Mouse (Mus musculus) megakaryocyte, embryonic 14.5 days (primary cell): ENCODE data around the gene Nfatc2ip. TPM values are rescaled to one million over a fixed set of nuclear protein-coding genes. Genes with fewer than 3 reads are reported as not detected.

ENCODE experiments used
- H3K27me3 ChIP-seq: replicated peaks from 2 replicates; pipeline ENCODE3; 2012; ENCODE audit warnings: inconsistent platforms
- H3K36me3 ChIP-seq: replicated peaks from 2 replicates; pipeline ENCODE3; 2012; ENCODE audit warnings: low read length, inconsistent platforms, mixed read lengths
- H3K4me1 ChIP-seq: 2 replicates; pipeline ENCODE4 v1.6.1; 2012; ENCODE audit warnings: inconsistent platforms
- H3K4me3 ChIP-seq: replicated peaks from 2 replicates; pipeline ENCODE3; 2012; ENCODE audit warnings: moderate library complexity, mild to moderate bottlenecking, inconsistent platforms
- H3K9me3 ChIP-seq: 2 replicates; pipeline ENCODE4 v1.6.1; 2012; ENCODE audit warnings: inconsistent platforms
- FLI1 ChIP-seq: IDR thresholded peaks from 2 replicates; pipeline ENCODE4 v1.6.1; 2012; ENCODE audit warnings: low read length, inconsistent platforms, mixed read lengths
- GATA1 ChIP-seq: IDR thresholded peaks from 3 replicates; pipeline ENCODE4 v1.6.1; 2012; ENCODE audit warnings: mixed read lengths, low read length, inconsistent platforms, borderline replicate concordance
- polyA plus RNA-seq: library from polyadenylated mRNA; stranded (reverse); fragments of >175 nt; gene quantifications from 2 replicates; pipeline ENCODE4 v1.2.3, GENCODE M21; 2012; ENCODE audit warnings: low replicate concordance; ENCODE audit not compliant: insufficient read depth

The Nfatc2ip gene
- 0.79 TPM in 1 of 2 replicates, not detected in the other for polyA plus RNA-seq

DNA sequence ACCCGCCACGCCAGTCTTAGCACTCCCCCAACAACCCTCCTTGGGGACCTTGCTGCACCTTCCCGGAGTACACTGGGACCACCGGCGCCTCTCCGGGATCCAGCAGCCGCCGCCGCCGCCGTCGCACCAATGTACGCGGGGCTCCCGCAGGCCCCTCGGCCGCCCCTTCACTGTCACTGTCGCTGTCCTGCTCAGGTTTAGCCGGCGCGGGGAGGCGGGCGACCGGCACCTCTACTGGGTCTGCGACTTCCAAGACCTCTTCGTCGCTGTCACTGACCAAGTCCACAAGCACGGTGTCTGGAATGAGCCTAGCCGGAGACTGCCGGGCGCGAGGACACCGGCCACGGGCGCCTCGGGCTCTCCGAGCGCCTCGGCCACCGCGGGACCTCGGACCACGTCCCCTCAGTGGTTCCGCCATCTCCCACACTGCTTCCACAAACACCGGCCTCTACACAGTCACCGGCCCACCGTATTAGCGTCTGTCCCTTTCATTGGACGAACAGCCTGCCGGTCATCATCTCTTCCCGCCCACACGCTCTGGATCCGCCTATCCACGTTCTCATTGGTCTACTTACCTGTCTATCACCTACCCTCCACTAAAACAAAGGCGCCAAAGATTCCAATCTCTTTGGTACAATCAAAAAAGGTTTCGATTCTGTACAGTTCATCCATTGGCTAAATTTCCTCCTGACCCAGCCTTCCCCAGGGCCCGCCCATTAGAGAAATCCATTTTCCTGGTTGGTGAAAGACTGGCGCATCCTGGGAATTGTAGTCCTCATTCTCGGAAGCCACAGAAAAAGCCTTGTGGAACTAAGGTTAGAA lies at the start of gene Nfatc2ip:
Gene Nfatc2ip, minus strand, starts transcription at position 440 of the 822 bp plus-strand sequence.
- Histone ChIP-seq H3K4me3 (peak within 1 kb of the TSS; percentile 98), H3K9me3 (no peaks in the 10 kb centered on the region), H3K4me1 (peaks cover 56% of the 10 kb centered on the region), H3K36me3 (peaks cover 22% of the 10 kb centered on the region), H3K27me3 (no peaks in the 10 kb centered on the region)
- TF ChIP-seq FLI1 (no peak), GATA1 (no peak)

DNA sequence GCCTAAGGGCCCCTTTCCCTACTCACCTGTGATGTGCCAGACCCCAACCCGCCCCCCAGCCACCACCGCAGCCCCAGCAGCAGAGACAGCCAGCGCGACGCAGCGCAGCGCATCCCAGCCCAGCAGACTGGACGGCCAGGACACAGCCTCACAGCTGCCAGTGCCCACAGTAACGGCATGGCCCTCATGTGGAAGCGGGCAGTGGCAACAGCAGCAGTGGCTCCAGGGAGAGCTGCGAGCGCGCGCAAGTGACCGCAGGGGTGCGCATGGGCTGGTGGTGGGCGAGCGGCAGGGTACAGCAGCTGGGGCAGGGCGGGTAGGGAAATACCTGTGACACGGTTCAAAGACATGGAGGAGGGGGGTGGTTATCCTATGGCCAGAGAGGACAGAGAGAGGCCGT lies 49.7 kb upstream of the Nfatc2ip start:
- Histone ChIP-seq H3K36me3 (peaks cover 97% of the 10 kb centered on the region), H3K4me1 (peaks cover 22% of the 10 kb centered on the region)
- TF ChIP-seq FLI1 (no peak), GATA1 (no peak)

GRCm38 (mm10) chr7:126445104-126445815 lies 48.7 kb upstream of the Nfatc2ip start:
- Histone ChIP-seq H3K27me3 (no peaks in the 10 kb centered on the region), H3K4me1 (peaks cover 15% of the 10 kb centered on the region; the same call in 1 of the 2 replicates), H3K9me3 (no peaks in the 10 kb centered on the region), H3K36me3 (peaks cover 96% of the 10 kb centered on the region), H3K4me3 (no peak overlapping the region)
- no peak for TF ChIP-seq GATA1

More for the DNA sequence above, 49.7 kb upstream of the Nfatc2ip start:
- H3K9me3 ChIP-seq, result no peaks in the 10 kb centered on the region
- H3K27me3 ChIP-seq, result no peaks in the 10 kb centered on the region
- H3K4me3 ChIP-seq, result no peak overlapping the region

- Histone ChIP-seq H3K4me1 (peaks cover 12% of the 10 kb centered on the region; the same call in 1 of the 2 replicates), H3K9me3 (no peaks in the 10 kb centered on the region), H3K36me3 (peaks cover 96% of the 10 kb centered on the region), H3K4me3 (no peak overlapping the region), H3K27me3 (no peaks in the 10 kb centered on the region)
- TF ChIP-seq GATA1 (no peak), FLI1 (no peak)
Measured at GRCm38 (mm10) chr7:126444536-126444935, 48.0 kb upstream of the Nfatc2ip start.

GRCm38 (mm10) chr7:126443997-126444396 lies 47.5 kb upstream of the Nfatc2ip start:
- Histone ChIP-seq H3K4me1 (peaks cover 12% of the 10 kb centered on the region; the same call in 1 of the 2 replicates), H3K36me3 (peaks cover 95% of the 10 kb centered on the region)
- no peak for TF ChIP-seq FLI1
- TF ChIP-seq GATA1, result no peak

DNA sequence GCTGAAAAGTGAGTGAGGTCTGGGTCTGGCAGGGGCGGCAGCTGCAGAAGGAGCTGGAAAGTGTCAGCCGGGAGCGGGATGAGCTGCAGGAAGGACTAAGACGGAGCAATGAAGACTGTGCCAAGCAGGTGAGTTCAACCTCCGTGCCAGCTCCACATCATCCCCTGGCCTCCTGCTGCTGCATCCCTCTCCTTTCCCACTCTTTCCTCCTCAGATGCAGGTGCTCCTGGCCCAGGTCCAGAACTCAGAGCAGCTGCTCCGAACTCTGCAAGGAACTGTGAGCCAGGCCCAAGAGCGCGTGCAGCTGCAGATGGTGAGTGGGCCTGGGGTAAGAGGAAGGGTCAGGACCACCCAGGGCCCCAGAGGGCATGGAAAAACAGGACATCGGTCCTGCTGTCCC lies 43.6 kb upstream of the Nfatc2ip start:
- TF ChIP-seq GATA1 (no peak), FLI1 (no peak)
- peaks cover 95% of the 10 kb centered on the region for H3K36me3 ChIP-seq
- peaks cover 23% of the 10 kb centered on the region for H3K4me1 ChIP-seq
- H3K27me3 ChIP-seq, result no peaks in the 10 kb centered on the region
- no peak overlapping the region for H3K4me3 ChIP-seq
- no peaks in the 10 kb centered on the region for H3K9me3 ChIP-seq

More at GRCm38 (mm10) chr7:126443997-126444396, 47.5 kb upstream of the Nfatc2ip start:
- H3K9me3 ChIP-seq, result no peaks in the 10 kb centered on the region
- no peaks in the 10 kb centered on the region for H3K27me3 ChIP-seq
- H3K4me3 ChIP-seq, result no peak overlapping the region

DNA sequence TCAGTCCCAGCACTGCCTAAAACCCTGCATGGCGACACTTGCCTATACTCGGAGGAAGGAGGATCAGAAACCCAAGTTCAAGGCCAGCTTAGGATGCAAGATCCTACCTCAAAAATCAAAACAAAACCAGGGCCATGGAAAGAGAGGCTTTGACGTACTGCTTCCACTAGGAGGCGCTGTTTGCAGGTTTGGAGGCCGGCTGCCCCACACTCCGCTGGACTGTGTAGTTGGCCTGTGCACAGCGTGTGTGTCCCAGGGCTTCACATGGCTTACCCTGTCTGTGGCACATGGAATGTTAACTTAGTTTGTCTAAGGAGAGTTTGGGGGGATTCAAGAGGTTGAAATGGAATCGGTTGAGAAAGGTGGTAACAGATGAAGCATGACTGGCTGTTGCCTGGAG lies 40.3 kb upstream of the Nfatc2ip start:
- Histone ChIP-seq H3K36me3 (peaks cover 93% of the 10 kb centered on the region), H3K27me3 (no peaks in the 10 kb centered on the region), H3K4me1 (peaks cover 38% of the 10 kb centered on the region), H3K4me3 (peak overlapping the region; percentile 66), H3K9me3 (no peaks in the 10 kb centered on the region)
- no peak for TF ChIP-seq FLI1
- no peak for TF ChIP-seq GATA1

DNA sequence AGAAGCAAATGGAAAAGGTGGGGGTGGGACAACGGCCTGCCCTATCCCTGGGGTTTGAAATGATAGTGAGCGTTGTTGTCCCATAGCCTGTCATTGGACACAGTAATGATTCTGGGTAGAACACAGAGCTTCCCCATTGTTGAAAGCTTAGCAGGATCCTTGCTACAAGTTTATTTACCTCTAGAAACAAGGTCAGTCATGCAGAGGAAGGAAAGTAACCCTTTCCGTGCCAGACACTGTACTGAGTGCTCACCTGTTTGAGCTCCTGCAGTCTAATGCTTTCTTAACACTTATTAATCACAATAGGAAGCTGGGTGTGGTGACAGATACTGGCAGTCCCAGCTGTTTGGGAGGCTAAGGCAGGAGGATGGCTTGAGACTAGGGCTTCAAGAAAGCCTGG lies 39.3 kb upstream of the Nfatc2ip start:
- no peaks in the 10 kb centered on the region for H3K9me3 ChIP-seq

DNA sequence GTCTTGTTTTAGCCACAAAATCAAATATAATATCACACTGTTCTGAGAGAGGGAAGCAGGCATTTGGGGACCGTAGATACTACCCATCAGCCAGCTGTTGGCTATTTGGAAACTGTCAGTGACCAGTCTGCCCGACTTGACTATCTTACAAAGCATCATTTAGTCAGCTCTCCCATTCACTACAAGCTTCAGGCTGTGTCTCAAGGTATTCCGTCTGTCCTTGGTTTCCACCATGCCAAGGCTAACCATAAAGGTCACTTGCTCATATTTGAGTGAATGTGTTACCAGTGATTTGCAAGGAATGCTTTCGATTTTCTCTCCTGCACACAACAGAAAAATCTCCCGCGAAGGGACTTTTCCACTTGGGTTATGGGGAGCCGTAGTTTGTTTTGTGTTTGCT lies 38.2 kb upstream of the Nfatc2ip start:
- H3K4me3 ChIP-seq, result no peak overlapping the region
- H3K4me1 ChIP-seq, result peaks cover 59% of the 10 kb centered on the region
- H3K36me3 ChIP-seq, result peaks cover 89% of the 10 kb centered on the region
- H3K9me3 ChIP-seq, result no peaks in the 10 kb centered on the region
- TF ChIP-seq GATA1 (no peak), FLI1 (no peak)
- no peaks in the 10 kb centered on the region for H3K27me3 ChIP-seq

More for the DNA sequence above, 39.3 kb upstream of the Nfatc2ip start:
- TF ChIP-seq GATA1, result no peak
- no peak for TF ChIP-seq FLI1
- Histone ChIP-seq H3K4me3 (no peak overlapping the region), H3K4me1 (peaks cover 48% of the 10 kb centered on the region), H3K27me3 (no peaks in the 10 kb centered on the region), H3K36me3 (peaks cover 92% of the 10 kb centered on the region)

DNA sequence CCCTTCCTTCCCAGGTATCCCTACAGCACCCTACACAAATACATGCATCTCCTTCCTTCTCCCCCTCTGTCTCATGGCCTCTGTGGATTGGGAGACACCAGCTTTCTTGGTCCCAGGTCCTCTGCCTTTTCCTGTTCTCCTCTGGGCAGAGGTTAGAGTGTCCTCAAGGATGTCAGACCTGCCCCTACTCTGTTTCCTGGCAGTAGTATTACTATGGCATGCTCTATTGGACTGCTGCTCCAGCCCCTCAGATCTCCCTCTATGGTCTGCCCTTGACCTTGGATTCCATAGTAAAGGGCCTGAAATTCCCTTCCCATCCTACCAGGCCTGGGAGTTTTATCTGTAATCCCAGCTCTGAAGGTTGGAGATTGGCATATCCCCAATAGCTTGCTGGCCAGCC lies 33.6 kb upstream of the Nfatc2ip start:
- peaks cover 16% of the 10 kb centered on the region for H3K9me3 ChIP-seq
- no peaks in the 10 kb centered on the region for H3K27me3 ChIP-seq
- peak overlapping the region; percentile 96 for H3K4me3 ChIP-seq
- H3K4me1 ChIP-seq, result peaks cover 54% of the 10 kb centered on the region
- peaks cover 63% of the 10 kb centered on the region for H3K36me3 ChIP-seq
- TF ChIP-seq FLI1 (no peak), GATA1 (no peak)
